Mouse (Mus musculus) stomach, postnatal 0 days (tissue): ENCODE data around the gene Zfand3. TPM values are rescaled to one million over a fixed set of nuclear protein-coding genes. Genes with fewer than 3 reads are reported as not detected.
A peak's percentile ranks its signal among the peaks of the same experiment; 100 is the strongest.

Experiments used
- ATAC-seq: fragments of 200-750 bp; cut with Nextera tagmentation; 2 replicates; pipeline ENCODE4 v1.8.0; 2017; ENCODE audit not compliant: low FRiP score, low TSS enrichment
- DNase-seq: peaks from one replicate; pipeline ENCODE4 v3.0.0-alpha.2; 2016; ENCODE audit warnings: low spot score
- H3K27ac ChIP-seq: fragments of 300-500 bp; sonication (generic); replicated peaks from 2 replicates; pipeline ENCODE4 v1.5.1; 2014; ENCODE audit warnings: mild to moderate bottlenecking, control low read depth
- H3K27me3 ChIP-seq: fragments of 300-500 bp; sonication (generic); 2 replicates; pipeline ENCODE4 v1.6.1; 2014; ENCODE audit warnings: low read length; ENCODE audit not compliant: control insufficient read depth, insufficient read depth
- H3K36me3 ChIP-seq: fragments of 300-500 bp; sonication (generic); 2 replicates; pipeline ENCODE4 v1.6.1; 2014; ENCODE audit warnings: low read length, mixed read lengths; ENCODE audit not compliant: control insufficient read depth, insufficient read depth
- H3K4me1 ChIP-seq: fragments of 300-500 bp; sonication (generic); replicated peaks from 2 replicates; pipeline ENCODE4 v1.6.1; 2014; ENCODE audit warnings: antibody characterized with exemption; ENCODE audit not compliant: control insufficient read depth, insufficient read depth
- H3K4me2 ChIP-seq: fragments of 300-500 bp; sonication (generic); replicated peaks from 2 replicates; pipeline ENCODE4 v1.6.1; 2014; ENCODE audit warnings: low read depth, mild to moderate bottlenecking, control low read depth, moderate library complexity
- H3K4me3 ChIP-seq: fragments of 300-500 bp; sonication (generic); 2 replicates; pipeline ENCODE4 v1.5.1; 2014; ENCODE audit warnings: low read depth, low read length, control low read depth
- H3K9ac ChIP-seq: fragments of 300-500 bp; sonication (generic); 2 replicates; pipeline ENCODE4 v1.6.1; 2014; ENCODE audit warnings: mild to moderate bottlenecking, low read length, control low read depth, mixed read lengths
- H3K9me3 ChIP-seq: fragments of 300-500 bp; sonication (generic); 2 replicates; pipeline ENCODE4 v1.6.1; 2016; ENCODE audit warnings: low read length; ENCODE audit not compliant: control insufficient read depth
- CTCF ChIP-seq: IDR thresholded peaks from 2 replicates; pipeline ENCODE4 v1.5.1; 2016; ENCODE audit warnings: antibody characterized with exemption, low read depth, mild to moderate bottlenecking, moderate library complexity
- EP300 ChIP-seq: optimal IDR thresholded peaks from 2 replicates; pipeline ENCODE3; 2016; ENCODE audit warnings: antibody characterized with exemption
- WGBS: fragments of 180-500 bp; shearing (Covaris S2); extraction: QIAGEN DNeasy Blood & Tissue Kit; methylation state at CpG from one replicate; pipeline ENCODE4 v1.1.7; 2014; 5-methylcytosine and 5-hydroxymethylcytosine counted together
- polyA plus RNA-seq: library from polyadenylated mRNA; unstranded; fragments of >200 nt; fragmentation: Nextera tagmentation; extraction: Ambion mirVana; gene quantifications from 2 replicates; pipeline ENCODE4 v1.2.1, GENCODE M21; 2015

Zfand3 gene
- polyA plus RNA-seq, 1 experiment from 2014 or later, result 35.5 TPM

- 97% methylated on average over 4 of the region's 4 CpGs for WGBS
- no peak overlapping the region for H3K4me3 ChIP-seq
- no peak for DNase-seq
Observed at GRCm38 (mm10) chr17:30014660-30015059, 10.1 kb downstream of the Zfand3 start.

GRCm38 (mm10) chr17:30018927-30019610, 14.5 kb downstream of the Zfand3 start:
- H3K4me1 ChIP-seq, result no peaks in the 10 kb centered on the region
- no peak overlapping the region; the same call in 1 of the 2 replicates for H3K4me2 ChIP-seq
- ATAC-seq (no peak), DNase-seq (no peak)
- no peaks in the 10 kb centered on the region for H3K27me3 ChIP-seq
- 47% methylated on average over 12 of the region's 12 CpGs for WGBS
- no peaks in the 10 kb centered on the region for H3K9me3 ChIP-seq
- H3K4me3 ChIP-seq, result no peak overlapping the region
- no peak overlapping the region for H3K27ac ChIP-seq
- no peaks in the 10 kb centered on the region; the same call in 1 of the 2 replicates for H3K36me3 ChIP-seq
- TF ChIP-seq EP300 (no peak), CTCF (no peak)
- H3K9ac ChIP-seq, result no peak overlapping the region

More at GRCm38 (mm10) chr17:30014660-30015059, 10.1 kb downstream of the Zfand3 start:
- TF ChIP-seq EP300 (no peak), CTCF (peak; percentile 53)
- Histone ChIP-seq H3K27me3 (no peaks in the 10 kb centered on the region), H3K4me2 (no peak overlapping the region), H3K4me1 (no peaks in the 10 kb centered on the region), H3K9ac (no peak overlapping the region), H3K36me3 (no peaks in the 10 kb centered on the region; the same call in 1 of the 2 replicates), H3K9me3 (no peaks in the 10 kb centered on the region), H3K27ac (no peak overlapping the region)
- no peak for ATAC-seq

- ATAC-seq (no peak), DNase-seq (no peak)
- Histone ChIP-seq H3K4me2 (no peak overlapping the region), H3K4me1 (no peaks in the 10 kb centered on the region), H3K36me3 (no peaks in the 10 kb centered on the region), H3K27me3 (no peaks in the 10 kb centered on the region), H3K9me3 (no peaks in the 10 kb centered on the region), H3K4me3 (no peak overlapping the region), H3K9ac (no peak overlapping the region), H3K27ac (no peak overlapping the region)
- no peak for TF ChIP-seq CTCF
- no peak for TF ChIP-seq EP300
- WGBS, result 59% methylated on average over 6 of the region's 6 CpGs
Observed at GRCm38 (mm10) chr17:30019942-30020341, 15.4 kb downstream of the Zfand3 start.

- WGBS, result 52% methylated on average over 5 of the region's 5 CpGs
- H3K9ac ChIP-seq, result no peak overlapping the region
- H3K9me3 ChIP-seq, result no peaks in the 10 kb centered on the region
- no peak for ATAC-seq
- no peak overlapping the region for H3K4me3 ChIP-seq
- no peak overlapping the region for H3K27ac ChIP-seq
- TF ChIP-seq CTCF (peak; percentile 90), EP300 (no peak)
- no peaks in the 10 kb centered on the region for H3K27me3 ChIP-seq
- H3K4me1 ChIP-seq, result peaks cover 10% of the 10 kb centered on the region
- DNase-seq, result peak; percentile 81
- no peaks in the 10 kb centered on the region for H3K36me3 ChIP-seq
- H3K4me2 ChIP-seq, result no peak overlapping the region
Observed at GRCm38 (mm10) chr17:30024651-30025050, 20.1 kb downstream of the Zfand3 start.

GRCm38 (mm10) chr17:30026617-30027016, 22.1 kb downstream of the Zfand3 start:
- no peak overlapping the region for H3K27ac ChIP-seq
- H3K27me3 ChIP-seq, result no peaks in the 10 kb centered on the region
- no peak overlapping the region for H3K4me2 ChIP-seq
- H3K36me3 ChIP-seq, result no peaks in the 10 kb centered on the region
- 29% methylated on average over 6 of the region's 6 CpGs for WGBS
- H3K4me3 ChIP-seq, result no peak overlapping the region
- peaks cover 10% of the 10 kb centered on the region for H3K4me1 ChIP-seq
- H3K9ac ChIP-seq, result no peak overlapping the region
- DNase-seq (no peak), ATAC-seq (no peak)
- no peaks in the 10 kb centered on the region for H3K9me3 ChIP-seq
- TF ChIP-seq CTCF, result no peak
- TF ChIP-seq EP300, result no peak

- 23% methylated on average over 1 of the region's 1 CpGs for WGBS
- ATAC-seq (no peak), DNase-seq (peak; percentile 42)
- Histone ChIP-seq H3K27ac (no peak overlapping the region), H3K36me3 (no peaks in the 10 kb centered on the region), H3K4me3 (no peak overlapping the region), H3K4me2 (no peak overlapping the region), H3K4me1 (peaks cover 10% of the 10 kb centered on the region), H3K9me3 (no peaks in the 10 kb centered on the region), H3K27me3 (no peaks in the 10 kb centered on the region), H3K9ac (no peak overlapping the region)
- TF ChIP-seq CTCF (no peak), EP300 (no peak)
Observed at GRCm38 (mm10) chr17:30027343-30028029, 23.0 kb downstream of the Zfand3 start.
